Mouse (Mus musculus): ENCODE measurements around the gene Tmem39a. TPM values are rescaled to one million over a fixed set of nuclear protein-coding genes. Genes with fewer than 3 reads are reported as not detected.
A peak's percentile ranks its signal among the peaks of the same experiment; 100 is the strongest.

Tmem39a gene
- polyA plus RNA-seq, 1 experiment from 2014 or later = 41.5 TPM

- Histone ChIP-seq H3K9me3 (no peaks in the 10 kb centered on the region), H3K27ac (replicated peaks) (no peak overlapping the region), H3K27me3 (peaks cover 18% of the 10 kb centered on the region; the same call in 1 of the 2 replicates), H3K4me3 (no peak overlapping the region), H3K9ac (replicated peaks) (no peak overlapping the region), H3K36me3 (no peaks in the 10 kb centered on the region), H3K4me2 (replicated peaks) (no peak overlapping the region), H3K4me1 (no peaks in the 10 kb centered on the region)
- ATAC-seq (replicated peaks) = no peak
- WGBS = 88% methylated on average over 3 of the region's 3 CpGs
These were observed 2.5 kb upstream of the Tmem39a start for GRCm38 (mm10) chr16:38555988-38556387.

DNA sequence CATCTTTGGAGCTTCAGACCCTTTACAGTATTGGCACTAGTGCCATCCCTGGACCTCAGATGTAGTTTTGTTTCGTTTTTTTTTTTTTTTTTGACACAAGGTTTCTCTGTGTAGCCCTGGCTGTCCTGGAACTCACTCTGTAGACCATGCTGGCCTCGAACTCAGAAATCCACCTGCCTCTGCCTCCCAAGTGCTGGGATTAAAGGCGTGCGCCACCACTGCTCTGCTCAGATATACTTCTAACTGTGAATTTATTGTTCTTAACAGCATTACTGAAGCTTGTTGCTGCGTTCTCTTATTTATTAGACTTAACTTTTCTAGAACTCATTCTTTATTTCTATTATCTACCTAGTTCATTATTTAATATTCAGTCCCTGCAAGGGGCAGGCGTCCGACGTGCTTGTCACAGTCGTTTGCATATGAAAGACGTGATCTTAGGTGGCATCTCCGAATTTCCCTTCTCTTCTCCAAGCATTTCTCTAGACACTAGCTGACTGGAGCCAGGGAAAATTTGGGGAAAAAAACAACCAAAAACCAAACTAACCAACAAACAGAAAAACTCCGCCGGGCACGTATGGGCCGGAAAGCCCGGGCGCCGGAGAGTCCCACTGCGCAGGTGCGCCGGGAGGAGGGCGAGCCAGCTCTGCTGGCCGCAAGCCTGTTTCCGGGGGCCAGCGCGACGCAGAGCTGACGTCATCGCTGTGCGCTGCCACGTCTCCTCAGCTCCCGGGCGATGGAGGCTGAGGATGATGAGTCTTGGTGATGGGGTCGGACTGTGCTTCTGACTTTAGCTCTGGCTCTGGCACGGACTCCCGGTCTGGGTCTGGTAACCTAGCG, 3.9 kb downstream of the Tmem39a start:
- Histone ChIP-seq H3K36me3 (peaks cover 11% of the 10 kb centered on the region; the same call in 1 of the 2 replicates), H3K9ac (replicated peaks) (peak overlapping the region; percentile 86), H3K4me3 (peak overlapping the region; percentile 93), H3K4me1 (peaks cover 26% of the 10 kb centered on the region), H3K27me3 (no peaks in the 10 kb centered on the region), H3K9me3 (no peaks in the 10 kb centered on the region), H3K27ac (replicated peaks) (peak overlapping the region; percentile 79), H3K4me2 (replicated peaks) (peak overlapping the region; percentile 72)
- ATAC-seq (replicated peaks) = peak; percentile 96
- WGBS = 7% methylated on average over 37 of the region's 37 CpGs

- Histone ChIP-seq H3K27ac (replicated peaks) (peak overlapping the region; percentile 79), H3K4me3 (peak overlapping the region; percentile 93), H3K4me1 (peaks cover 26% of the 10 kb centered on the region), H3K27me3 (no peaks in the 10 kb centered on the region), H3K36me3 (peaks cover 11% of the 10 kb centered on the region; the same call in 1 of the 2 replicates), H3K9me3 (no peaks in the 10 kb centered on the region), H3K4me2 (replicated peaks) (peak overlapping the region; percentile 72), H3K9ac (replicated peaks) (peak overlapping the region; percentile 86)
- WGBS = 1% methylated on average over 25 of the region's 25 CpGs
- peak; percentile 79 for ATAC-seq (replicated peaks)
These were observed 4.5 kb downstream of the Tmem39a start for GRCm38 (mm10) chr16:38562968-38563327.

DNA sequence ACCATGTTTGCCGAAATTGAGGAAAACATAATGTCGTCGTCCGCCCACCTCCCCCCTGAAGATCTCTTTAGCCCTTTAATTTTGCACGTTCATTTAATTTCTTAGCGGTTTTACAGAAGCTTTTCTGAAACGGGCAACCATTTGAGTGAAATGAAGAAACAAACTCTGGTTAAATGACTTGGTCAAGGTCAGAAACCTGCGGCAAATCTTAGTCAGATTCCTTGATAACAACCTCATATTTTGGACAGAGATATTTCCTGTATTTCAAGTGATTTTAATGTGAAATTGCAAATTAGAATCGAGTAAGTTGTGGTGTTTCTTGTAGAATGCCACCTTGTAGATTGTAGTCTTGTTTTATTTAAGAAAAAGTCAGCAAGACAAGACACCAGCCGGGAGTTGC, 5.0 kb downstream of the Tmem39a start:
- ATAC-seq (replicated peaks) = no peak
- Histone ChIP-seq H3K9ac (replicated peaks) (peak overlapping the region; percentile 86; the same call in 1 of the 2 replicates), H3K4me2 (replicated peaks) (peak overlapping the region; percentile 72), H3K4me1 (peaks cover 26% of the 10 kb centered on the region), H3K4me3 (peak overlapping the region; percentile 93), H3K27me3 (no peaks in the 10 kb centered on the region), H3K27ac (replicated peaks) (no peak overlapping the region), H3K36me3 (peaks cover 13% of the 10 kb centered on the region), H3K9me3 (no peaks in the 10 kb centered on the region)
- WGBS = 45% methylated on average over 10 of the region's 10 CpGs

DNA sequence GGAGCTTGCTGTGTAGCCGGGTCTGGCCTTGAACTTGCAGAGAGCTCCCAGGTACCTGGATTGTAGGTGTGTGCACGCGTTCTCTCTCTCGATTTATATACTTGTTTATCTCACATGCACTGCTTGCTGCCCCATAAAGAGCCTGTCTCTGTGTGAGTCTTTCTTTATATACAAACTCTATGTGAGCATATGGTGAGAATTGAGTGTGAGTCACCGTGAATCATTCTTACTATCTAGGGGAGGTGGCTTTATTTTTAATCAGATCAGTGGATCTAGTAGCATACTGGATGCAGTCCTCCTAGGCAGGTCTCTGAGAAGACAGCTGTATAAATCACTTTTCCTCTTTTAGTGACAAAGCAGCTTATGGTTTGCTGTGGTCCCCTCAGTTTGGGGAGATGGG, 9.7 kb downstream of the Tmem39a start:
- 93% methylated on average over 5 of the region's 5 CpGs for WGBS
- no peak overlapping the region for H3K4me2 ChIP-seq (replicated peaks)
- H3K4me1 ChIP-seq = peaks cover 21% of the 10 kb centered on the region

GRCm38 (mm10) chr16:38571481-38571880, 13.0 kb downstream of the Tmem39a start:
- no peak for ATAC-seq (replicated peaks)
- no peak overlapping the region for H3K4me2 ChIP-seq (replicated peaks)
- H3K4me1 ChIP-seq = no peaks in the 10 kb centered on the region
- H3K36me3 ChIP-seq = peaks cover 43% of the 10 kb centered on the region
- H3K9me3 ChIP-seq = no peaks in the 10 kb centered on the region
- H3K27ac ChIP-seq (replicated peaks) = no peak overlapping the region
- H3K27me3 ChIP-seq = no peaks in the 10 kb centered on the region
- no peak overlapping the region for H3K9ac ChIP-seq (replicated peaks)
- WGBS = 97% methylated on average over 3 of the region's 3 CpGs
- H3K4me3 ChIP-seq = no peak overlapping the region

More for the DNA sequence above, 9.7 kb downstream of the Tmem39a start:
- Histone ChIP-seq H3K27ac (replicated peaks) (no peak overlapping the region), H3K4me3 (no peak overlapping the region), H3K9ac (replicated peaks) (no peak overlapping the region), H3K36me3 (peaks cover 34% of the 10 kb centered on the region), H3K9me3 (no peaks in the 10 kb centered on the region), H3K27me3 (no peaks in the 10 kb centered on the region)
- ATAC-seq (replicated peaks) = no peak

GRCm38 (mm10) chr16:38584761-38585160, 26.3 kb downstream of the Tmem39a start:
- H3K9ac ChIP-seq (replicated peaks) = no peak overlapping the region
- no peak for ATAC-seq (replicated peaks)
- H3K4me3 ChIP-seq = no peak overlapping the region
- no peaks in the 10 kb centered on the region for H3K27me3 ChIP-seq
- H3K4me1 ChIP-seq = no peaks in the 10 kb centered on the region
- WGBS = 92% methylated on average over 7 of the region's 7 CpGs
- H3K27ac ChIP-seq (replicated peaks) = no peak overlapping the region
- no peaks in the 10 kb centered on the region for H3K9me3 ChIP-seq
- no peak overlapping the region for H3K4me2 ChIP-seq (replicated peaks)
- peaks cover 74% of the 10 kb centered on the region for H3K36me3 ChIP-seq

DNA sequence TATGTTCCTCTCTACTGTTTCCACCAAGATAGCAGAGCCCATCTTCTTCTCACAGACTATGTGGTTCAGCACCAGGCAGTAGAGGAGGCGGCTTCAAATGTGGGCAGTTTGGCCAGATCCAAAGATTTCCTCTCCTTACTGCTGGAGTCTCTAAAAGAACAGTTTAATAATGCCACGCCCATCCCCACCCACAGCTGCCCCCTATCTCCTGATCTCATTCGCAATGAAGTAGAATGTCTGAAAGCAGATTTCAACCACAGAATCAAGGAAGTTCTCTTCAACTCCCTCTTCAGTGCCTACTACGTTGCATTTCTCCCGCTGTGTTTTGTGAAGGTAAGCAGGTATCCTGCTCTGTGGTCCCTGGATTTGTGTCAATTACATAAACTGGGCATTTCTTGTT, 26.7 kb downstream of the Tmem39a start:
- 95% methylated on average over 5 of the region's 5 CpGs for WGBS
- Histone ChIP-seq H3K4me1 (no peaks in the 10 kb centered on the region), H3K36me3 (peaks cover 78% of the 10 kb centered on the region), H3K9ac (replicated peaks) (no peak overlapping the region), H3K27me3 (no peaks in the 10 kb centered on the region), H3K4me3 (no peak overlapping the region), H3K4me2 (replicated peaks) (no peak overlapping the region), H3K27ac (replicated peaks) (no peak overlapping the region), H3K9me3 (no peaks in the 10 kb centered on the region)
- ATAC-seq (replicated peaks) = no peak

DNA sequence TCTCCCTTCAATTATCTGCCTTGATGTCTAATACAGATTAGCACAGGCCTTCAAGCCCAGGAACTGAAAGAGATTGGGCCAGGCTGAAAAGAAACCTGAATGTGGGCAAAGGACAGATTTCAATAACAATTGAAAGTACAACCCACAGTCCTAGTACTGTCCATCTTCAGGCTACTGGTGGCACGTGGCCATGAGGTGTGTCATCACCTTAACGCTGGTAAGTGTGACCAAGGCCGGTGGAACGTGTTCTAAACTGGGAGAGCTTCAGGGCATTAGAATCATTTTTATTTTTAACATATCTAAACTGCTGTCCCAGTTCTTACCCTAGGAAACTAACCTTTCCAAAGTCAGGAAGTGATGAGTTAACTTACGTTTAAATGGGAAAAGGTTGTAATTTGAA, 28.7 kb downstream of the Tmem39a start:
- Histone ChIP-seq H3K27me3 (no peaks in the 10 kb centered on the region), H3K36me3 (peaks cover 82% of the 10 kb centered on the region), H3K4me1 (no peaks in the 10 kb centered on the region), H3K9ac (replicated peaks) (no peak overlapping the region), H3K4me2 (replicated peaks) (no peak overlapping the region), H3K9me3 (no peaks in the 10 kb centered on the region), H3K27ac (replicated peaks) (no peak overlapping the region), H3K4me3 (no peak overlapping the region)
- ATAC-seq (replicated peaks) = no peak
- WGBS = 93% methylated on average over 5 of the region's 5 CpGs

DNA sequence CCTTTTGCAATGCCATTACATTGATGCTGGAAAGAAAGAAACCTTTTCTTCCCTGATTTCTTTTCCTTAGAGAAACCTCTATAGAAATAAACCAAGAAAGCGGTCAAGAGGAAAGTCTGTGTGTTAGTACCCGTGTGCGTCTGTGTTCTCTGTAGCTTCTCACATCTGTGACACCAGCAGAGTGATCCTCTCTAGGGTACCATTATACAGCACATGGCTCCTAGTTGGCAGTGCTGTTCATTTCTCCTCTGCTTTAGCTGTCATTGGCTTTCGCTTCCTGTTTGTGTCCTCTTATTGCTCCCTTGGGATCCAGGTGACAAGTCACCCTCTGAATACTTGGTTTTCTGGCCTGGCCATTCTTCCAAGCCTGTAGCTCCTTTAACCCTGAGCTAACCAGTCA, 29.1 kb downstream of the Tmem39a start:
- no peak for ATAC-seq (replicated peaks)
- WGBS = 88% methylated on average over 4 of the region's 4 CpGs
- Histone ChIP-seq H3K9me3 (no peaks in the 10 kb centered on the region), H3K4me2 (replicated peaks) (no peak overlapping the region), H3K4me1 (no peaks in the 10 kb centered on the region), H3K27me3 (no peaks in the 10 kb centered on the region), H3K27ac (replicated peaks) (no peak overlapping the region), H3K4me3 (no peak overlapping the region), H3K36me3 (peaks cover 80% of the 10 kb centered on the region), H3K9ac (replicated peaks) (no peak overlapping the region)

GRCm38 (mm10) chr16:38591506-38591905, 33.0 kb downstream of the Tmem39a start:
- WGBS = 87% methylated on average over 3 of the region's 3 CpGs
- Histone ChIP-seq H3K4me2 (replicated peaks) (no peak overlapping the region), H3K9ac (replicated peaks) (no peak overlapping the region), H3K9me3 (no peaks in the 10 kb centered on the region), H3K4me3 (no peak overlapping the region), H3K4me1 (no peaks in the 10 kb centered on the region), H3K36me3 (peaks cover 51% of the 10 kb centered on the region), H3K27me3 (no peaks in the 10 kb centered on the region), H3K27ac (replicated peaks) (no peak overlapping the region)
- ATAC-seq (replicated peaks) = no peak

DNA sequence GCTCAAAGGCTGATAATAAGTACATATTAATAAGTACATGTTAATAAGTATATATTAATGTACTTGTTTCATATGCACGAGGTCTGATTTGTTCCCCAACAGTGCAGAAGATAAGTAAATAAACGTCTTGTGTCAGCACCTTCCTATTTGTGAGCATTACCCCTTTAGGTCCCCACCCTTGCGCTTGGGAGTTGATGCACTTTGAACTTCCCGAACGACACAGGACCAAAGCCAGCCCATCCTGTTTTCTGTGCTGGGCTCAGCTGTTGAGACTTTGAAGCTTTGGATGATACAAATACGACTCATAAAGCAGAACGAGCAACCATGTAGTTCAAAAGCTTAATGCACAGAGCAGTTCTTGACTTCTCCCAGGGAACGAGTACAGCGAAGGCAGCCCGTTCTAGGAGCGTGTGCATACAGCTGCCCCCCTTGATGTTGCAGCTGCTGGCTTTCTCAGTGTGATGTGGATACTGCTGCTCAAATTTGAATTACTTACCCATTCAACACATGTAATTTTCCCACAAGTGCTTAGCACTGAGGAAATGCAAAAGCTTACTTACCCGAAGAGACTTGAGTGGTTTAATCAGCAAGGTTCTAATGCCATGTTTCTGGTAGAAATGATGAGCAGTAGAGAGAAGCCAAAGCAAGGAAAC, 33.7 kb downstream of the Tmem39a start:
- Histone ChIP-seq H3K9me3 (no peaks in the 10 kb centered on the region), H3K4me2 (replicated peaks) (no peak overlapping the region), H3K36me3 (peaks cover 45% of the 10 kb centered on the region), H3K4me1 (no peaks in the 10 kb centered on the region), H3K27ac (replicated peaks) (no peak overlapping the region), H3K9ac (replicated peaks) (no peak overlapping the region), H3K4me3 (no peak overlapping the region), H3K27me3 (no peaks in the 10 kb centered on the region)
- WGBS = 84% methylated on average over 12 of the region's 12 CpGs
- peak; percentile 63; the same call in 1 of the 2 replicates for ATAC-seq (replicated peaks)
